Mouse (Mus musculus) limb, embryonic 10.5 days (tissue): ENCODE data around the gene Ttpal. TPM values are rescaled to one million over a fixed set of nuclear protein-coding genes. Genes with fewer than 3 reads are reported as not detected.
A peak's percentile ranks its signal among the peaks of the same experiment; 100 is the strongest.

Experiments used
- DNase-seq: peaks from one replicate; pipeline ENCODE4 v3.0.0-alpha.2; 2017; ENCODE audit warnings: low spot score
- H3K27ac ChIP-seq: fragments of 300-500 bp; sonication (generic); 2 replicates; pipeline ENCODE4 v1.5.1; 2016; ENCODE audit warnings: mild to moderate bottlenecking
- H3K27me3 ChIP-seq: fragments of 300-500 bp; sonication (generic); 2 replicates; pipeline ENCODE4 v1.6.1; 2016; ENCODE audit warnings: low read depth, mild to moderate bottlenecking; ENCODE audit not compliant: poor library complexity, severe bottlenecking
- H3K36me3 ChIP-seq: fragments of 300-500 bp; sonication (generic); 2 replicates; pipeline ENCODE4 v1.6.1; 2016; ENCODE audit warnings: mild to moderate bottlenecking, moderate library complexity
- H3K4me1 ChIP-seq: fragments of 300-500 bp; sonication (generic); 2 replicates; pipeline ENCODE4 v1.6.1; 2016
- H3K4me3 ChIP-seq: fragments of 300-500 bp; sonication (generic); 2 replicates; pipeline ENCODE4 v1.5.1; 2016; ENCODE audit warnings: mild to moderate bottlenecking, moderate library complexity
- H3K9me3 ChIP-seq: fragments of 300-500 bp; sonication (generic); replicated peaks from 2 replicates; pipeline ENCODE4 v1.6.1; 2016; ENCODE audit warnings: mild to moderate bottlenecking
- WGBS: fragments of 180-500 bp; shearing (Covaris S2); methylation state at CpG from one replicate; pipeline ENCODE4 v1.1.7; 2016; 5-methylcytosine and 5-hydroxymethylcytosine counted together
- polyA plus RNA-seq: library from polyadenylated mRNA; unstranded; fragments of >200 nt; fragmentation: Nextera tagmentation; extraction: Ambion mirVana; gene quantifications from 2 replicates; pipeline ENCODE4 v1.2.1, GENCODE M21; 2016

Gene Ttpal
- 29.5 and 37.4 TPM in 2 replicates for polyA plus RNA-seq

DNA sequence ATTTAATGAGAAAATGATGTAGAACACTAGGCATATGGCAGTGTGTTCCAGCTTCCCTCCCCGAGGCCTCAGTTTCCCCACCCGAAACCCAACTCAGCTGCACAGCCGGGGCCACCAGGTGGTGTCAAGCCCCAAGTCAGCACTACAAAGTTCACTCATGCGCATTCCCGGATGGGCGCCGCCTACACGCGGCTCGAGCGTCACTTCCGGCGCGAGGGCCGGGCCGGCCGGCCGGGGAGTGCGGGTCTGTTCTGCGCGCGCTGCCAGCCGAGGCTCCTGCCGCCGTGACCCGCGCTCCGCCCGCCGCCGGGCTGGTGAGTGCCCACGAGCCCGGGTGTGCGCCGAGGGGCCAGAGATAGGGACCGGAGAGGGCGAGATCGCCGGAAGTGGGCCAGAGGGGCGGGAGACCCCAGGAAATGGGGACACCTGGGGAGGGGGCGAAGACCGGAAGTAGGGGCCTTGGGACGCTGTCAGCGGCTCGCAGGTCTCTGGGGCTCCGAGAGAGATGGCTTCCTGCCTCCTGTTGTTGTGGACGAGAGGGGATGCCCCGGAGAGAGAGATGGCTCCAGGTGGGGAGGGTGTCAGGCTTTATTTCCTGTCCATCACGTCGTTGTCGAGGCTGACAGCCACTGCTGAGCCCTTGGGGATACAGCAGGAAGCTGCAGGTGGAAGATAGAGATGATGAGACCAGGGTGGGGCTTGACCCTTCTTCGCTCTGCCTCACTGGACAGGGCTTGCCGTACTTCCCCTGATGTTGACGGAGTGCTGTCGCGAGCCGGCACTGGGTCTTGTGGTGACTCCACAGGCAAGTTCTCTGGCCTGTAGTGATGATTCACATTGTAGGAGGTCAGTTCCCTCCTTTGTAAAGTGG, at the start of gene Ttpal:
TSS of gene Ttpal (plus strand) at position 214 of the 871 bp plus-strand sequence.
- 2% methylated on average over 57 of the region's 57 CpGs for WGBS
- H3K4me3 ChIP-seq: peak within 1 kb of the TSS; percentile 88
- H3K27me3 ChIP-seq: no peaks in the 10 kb centered on the region
- H3K36me3 ChIP-seq: no peaks in the 10 kb centered on the region; the same call in 1 of the 2 replicates
- peak within 1 kb of the TSS; percentile 97 for H3K27ac ChIP-seq
- peak; percentile 93 for DNase-seq
- no peaks in the 10 kb centered on the region for H3K9me3 ChIP-seq
- H3K4me1 ChIP-seq: peaks cover 14% of the 10 kb centered on the region

DNA sequence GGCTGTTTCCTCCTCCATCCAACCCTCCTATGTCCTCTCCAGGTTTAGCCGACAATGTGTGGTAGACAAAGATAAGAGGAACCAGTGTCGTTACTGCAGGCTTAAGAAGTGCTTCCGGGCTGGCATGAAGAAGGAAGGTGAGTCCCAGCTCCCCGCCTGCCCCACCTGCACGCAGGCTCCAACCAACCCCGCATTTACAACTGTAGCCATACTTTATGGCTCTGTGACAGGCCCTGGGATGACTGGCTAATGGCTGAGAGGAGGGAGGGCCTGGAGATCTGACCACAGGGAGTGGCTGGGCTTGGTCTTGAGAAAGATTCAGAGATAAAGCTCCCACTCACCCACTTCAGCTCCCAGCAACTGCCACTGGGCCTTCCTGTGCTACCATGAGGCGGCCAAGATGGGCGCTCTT, 49.6 kb upstream of the Ttpal start:
- DNase-seq: no peak
- Histone ChIP-seq H3K36me3 (no peaks in the 10 kb centered on the region), H3K4me3 (no peak overlapping the region), H3K4me1 (no peaks in the 10 kb centered on the region), H3K9me3 (no peaks in the 10 kb centered on the region), H3K27me3 (no peaks in the 10 kb centered on the region), H3K27ac (no peak overlapping the region)
- WGBS: 52% methylated on average over 8 of the region's 8 CpGs

DNA sequence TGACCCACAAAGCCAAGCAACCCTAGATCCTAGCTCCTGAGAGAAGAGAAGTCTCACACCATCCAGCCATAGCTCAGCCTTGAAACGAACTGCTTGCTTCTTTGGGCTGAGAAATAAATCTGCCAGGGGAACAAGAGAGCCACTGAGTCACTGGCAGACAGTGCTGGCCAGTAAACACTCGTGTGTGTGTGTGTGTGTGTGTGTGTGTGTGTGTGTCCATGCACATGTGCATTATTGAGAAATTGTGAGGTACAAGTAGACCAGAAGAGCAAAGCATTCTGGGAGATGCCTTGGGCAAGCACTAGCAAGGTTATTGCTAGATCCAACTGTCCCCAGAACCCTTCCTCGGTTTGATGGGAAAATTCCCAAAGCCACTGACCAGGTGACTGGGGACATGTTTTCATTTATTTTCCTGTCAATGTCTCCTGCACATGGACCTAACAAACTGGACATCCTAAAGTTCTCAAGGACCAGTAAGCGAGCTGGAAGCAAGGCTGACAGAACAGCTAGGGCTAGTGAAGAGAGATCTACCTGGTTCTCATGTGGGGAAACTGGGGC, 47.6 kb upstream of the Ttpal start:
- no peaks in the 10 kb centered on the region for H3K27me3 ChIP-seq
- no peaks in the 10 kb centered on the region for H3K36me3 ChIP-seq
- no peak overlapping the region for H3K27ac ChIP-seq
- WGBS: 81% methylated on average over 4 of the region's 4 CpGs
- no peak for DNase-seq
- no peaks in the 10 kb centered on the region for H3K4me1 ChIP-seq
- no peak overlapping the region for H3K4me3 ChIP-seq
- no peaks in the 10 kb centered on the region for H3K9me3 ChIP-seq

DNA sequence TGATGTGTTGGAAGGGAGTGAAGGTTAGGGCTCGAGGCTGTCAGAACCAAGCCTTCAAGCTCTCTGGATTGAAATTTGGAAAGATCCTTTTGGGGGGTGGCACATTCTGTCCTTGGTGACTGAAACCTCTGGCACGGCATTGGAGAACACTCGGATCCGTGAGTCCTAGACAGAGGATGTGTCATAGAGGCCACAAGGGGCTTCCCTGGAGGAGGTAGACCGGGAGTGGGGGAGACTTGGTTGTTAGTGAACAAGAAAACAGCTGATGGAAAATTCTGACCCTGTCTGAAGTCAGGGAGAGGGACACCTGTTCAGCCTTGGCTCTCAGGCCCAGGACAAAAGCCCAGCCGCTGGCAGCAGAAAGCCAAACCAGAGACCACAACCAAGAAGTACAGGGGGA, 47.1 kb upstream of the Ttpal start:
- Histone ChIP-seq H3K36me3 (no peaks in the 10 kb centered on the region), H3K4me3 (no peak overlapping the region), H3K27me3 (no peaks in the 10 kb centered on the region), H3K4me1 (no peaks in the 10 kb centered on the region), H3K9me3 (no peaks in the 10 kb centered on the region), H3K27ac (no peak overlapping the region)
- WGBS: 85% methylated on average over 6 of the region's 6 CpGs
- DNase-seq: no peak

DNA sequence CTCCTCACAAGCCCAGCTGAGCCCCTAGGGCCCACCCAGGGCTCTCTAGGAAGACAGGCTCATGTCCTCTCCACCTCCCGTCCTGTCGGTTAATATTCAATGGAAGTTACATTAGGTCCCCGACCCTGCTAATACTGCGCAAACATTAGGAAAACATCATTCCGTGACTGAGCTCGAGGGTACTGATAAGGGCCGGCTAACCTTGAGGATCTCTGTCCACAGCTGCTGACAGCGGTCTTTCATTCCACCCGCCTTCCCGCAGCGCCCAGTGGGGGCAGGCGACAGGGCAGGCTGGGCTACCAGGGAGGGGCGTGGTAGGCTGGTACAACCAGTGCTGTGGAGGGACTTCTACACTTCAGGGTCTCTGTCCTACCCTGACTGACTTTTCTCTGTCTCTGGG, 46.7 kb upstream of the Ttpal start:
- DNase-seq: no peak
- 83% methylated on average over 13 of the region's 13 CpGs for WGBS
- Histone ChIP-seq H3K27me3 (no peaks in the 10 kb centered on the region), H3K9me3 (no peaks in the 10 kb centered on the region), H3K27ac (no peak overlapping the region), H3K4me1 (no peaks in the 10 kb centered on the region), H3K36me3 (no peaks in the 10 kb centered on the region), H3K4me3 (no peak overlapping the region)

DNA sequence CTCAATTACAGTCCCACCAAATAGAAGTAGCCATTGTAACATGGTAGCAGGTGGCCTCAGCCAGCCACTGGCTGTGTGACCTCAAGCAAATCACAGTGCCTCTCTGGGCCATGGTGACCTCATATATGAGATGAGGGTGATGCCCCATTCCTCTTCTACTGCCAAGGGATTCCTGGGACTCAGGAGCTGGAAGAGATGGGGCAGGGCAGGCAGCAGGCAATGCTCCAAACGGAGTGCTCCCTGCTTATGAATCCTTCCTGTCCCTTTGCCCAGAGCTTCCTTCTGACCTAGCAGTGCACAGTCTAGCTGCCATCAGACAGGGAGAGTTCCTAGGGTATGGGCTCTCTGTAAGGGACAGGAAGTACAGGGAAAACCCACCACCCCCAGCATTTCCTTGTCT, 43.6 kb upstream of the Ttpal start:
- H3K4me3 ChIP-seq: no peak overlapping the region
- H3K4me1 ChIP-seq: no peaks in the 10 kb centered on the region
- no peaks in the 10 kb centered on the region for H3K36me3 ChIP-seq
- no peaks in the 10 kb centered on the region for H3K9me3 ChIP-seq
- no peak for DNase-seq
- WGBS: 79% methylated on average over 1 of the region's 1 CpGs
- H3K27me3 ChIP-seq: no peaks in the 10 kb centered on the region
- H3K27ac ChIP-seq: no peak overlapping the region

DNA sequence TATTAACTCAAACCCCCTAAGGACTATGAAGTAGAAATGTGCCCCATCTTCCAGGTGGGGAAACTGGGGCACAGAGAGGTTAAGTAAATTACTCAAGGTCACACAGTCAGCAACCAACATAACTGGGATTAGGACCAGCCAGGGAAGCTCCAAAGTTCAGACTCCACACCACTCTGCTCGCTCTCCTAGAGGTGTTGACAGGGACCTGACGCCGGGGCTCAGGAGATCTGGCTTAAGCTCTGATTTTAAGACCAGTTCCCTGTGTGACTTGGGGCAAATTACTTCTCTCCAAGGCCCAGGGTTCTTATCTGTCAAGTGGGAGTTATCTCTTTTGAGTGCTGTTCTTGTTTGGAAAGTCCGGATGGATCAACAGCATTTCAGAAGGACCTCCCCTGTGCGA, 42.9 kb upstream of the Ttpal start:
- no peak overlapping the region for H3K27ac ChIP-seq
- no peak for DNase-seq
- no peaks in the 10 kb centered on the region for H3K36me3 ChIP-seq
- H3K4me1 ChIP-seq: no peaks in the 10 kb centered on the region
- no peak overlapping the region for H3K4me3 ChIP-seq
- WGBS: 81% methylated on average over 5 of the region's 5 CpGs
- H3K9me3 ChIP-seq: no peaks in the 10 kb centered on the region
- H3K27me3 ChIP-seq: no peaks in the 10 kb centered on the region

DNA sequence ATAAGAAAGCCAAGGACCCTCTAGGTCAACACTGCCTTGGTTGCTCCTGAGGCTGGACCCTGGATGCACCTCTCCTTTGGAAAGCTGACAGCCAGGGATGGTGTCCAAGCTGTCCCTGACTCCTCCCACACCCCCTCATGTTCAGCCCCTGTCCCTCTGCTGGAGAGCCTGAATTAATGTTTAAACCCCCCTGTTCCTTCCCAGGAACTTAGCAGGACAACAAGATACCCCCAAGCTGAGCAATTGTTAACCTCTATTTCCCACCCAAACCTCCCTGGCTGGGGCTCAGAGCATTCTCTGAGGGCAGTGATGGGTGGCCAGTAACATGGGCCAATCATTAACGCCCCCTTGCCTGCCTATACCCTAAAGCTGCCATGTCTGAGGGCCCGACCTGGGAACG, 41.9 kb upstream of the Ttpal start:
- Histone ChIP-seq H3K27ac (no peak overlapping the region), H3K27me3 (no peaks in the 10 kb centered on the region), H3K4me1 (no peaks in the 10 kb centered on the region), H3K36me3 (no peaks in the 10 kb centered on the region), H3K4me3 (no peak overlapping the region), H3K9me3 (no peaks in the 10 kb centered on the region)
- DNase-seq: no peak
- WGBS: 85% methylated on average over 3 of the region's 3 CpGs

DNA sequence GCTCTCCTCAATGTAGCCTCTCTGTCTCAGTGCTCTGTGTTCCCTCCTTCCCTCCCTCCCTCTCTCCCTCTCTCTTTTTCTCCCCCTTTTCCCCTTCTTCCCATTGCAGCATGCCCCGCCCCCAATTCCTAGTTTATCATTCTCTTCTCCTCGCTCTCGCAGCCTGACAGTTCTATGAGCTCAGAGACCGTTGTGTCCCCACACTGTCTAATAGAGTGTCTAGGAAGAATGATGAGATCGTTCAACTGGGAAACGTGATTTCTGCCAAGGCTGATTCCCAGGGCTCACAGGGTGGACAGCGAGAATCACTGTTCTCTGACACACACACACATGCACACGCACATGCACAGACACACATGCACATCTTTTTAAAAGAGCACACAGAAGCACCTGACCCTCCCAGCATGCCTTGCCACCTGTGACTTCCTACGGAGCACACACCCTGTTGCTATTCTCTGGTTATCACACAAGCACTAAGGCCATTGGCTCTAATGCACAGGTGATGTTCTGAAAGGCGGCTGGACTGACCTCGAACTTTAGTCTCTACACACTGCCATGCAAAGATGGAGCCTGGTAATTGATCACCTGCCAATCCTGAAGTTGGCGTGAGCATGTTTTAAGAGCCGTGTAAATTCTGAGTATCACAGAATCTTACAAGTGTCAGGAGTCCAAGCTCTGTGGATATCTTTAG, 40.7 kb upstream of the Ttpal start:
- 83% methylated on average over 13 of the region's 13 CpGs for WGBS
- no peaks in the 10 kb centered on the region for H3K36me3 ChIP-seq
- no peaks in the 10 kb centered on the region for H3K27me3 ChIP-seq
- H3K4me3 ChIP-seq: no peak overlapping the region
- no peak overlapping the region for H3K27ac ChIP-seq
- no peaks in the 10 kb centered on the region for H3K4me1 ChIP-seq
- H3K9me3 ChIP-seq: no peaks in the 10 kb centered on the region
- DNase-seq: no peak

DNA sequence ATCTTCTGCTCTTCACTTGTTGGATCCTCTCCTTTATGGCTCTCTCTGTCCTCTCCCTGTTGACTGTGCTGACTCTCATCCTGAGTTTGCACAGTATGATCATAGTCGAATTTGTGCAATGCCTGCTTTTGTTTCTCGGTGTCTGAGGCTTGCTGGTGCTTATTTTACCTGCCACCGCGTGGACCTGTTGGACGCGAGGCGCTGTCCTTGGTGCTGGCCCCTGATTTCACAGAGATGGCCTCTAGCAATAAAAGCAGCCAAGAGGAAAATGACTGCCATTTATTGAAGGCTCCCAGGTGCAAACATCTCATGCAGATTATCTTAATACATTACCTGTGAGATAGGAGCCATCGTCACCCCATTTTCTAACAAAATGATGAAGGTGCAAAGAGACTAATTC, 37.5 kb upstream of the Ttpal start:
- H3K27ac ChIP-seq: no peak overlapping the region
- DNase-seq: peak; percentile 76

DNA sequence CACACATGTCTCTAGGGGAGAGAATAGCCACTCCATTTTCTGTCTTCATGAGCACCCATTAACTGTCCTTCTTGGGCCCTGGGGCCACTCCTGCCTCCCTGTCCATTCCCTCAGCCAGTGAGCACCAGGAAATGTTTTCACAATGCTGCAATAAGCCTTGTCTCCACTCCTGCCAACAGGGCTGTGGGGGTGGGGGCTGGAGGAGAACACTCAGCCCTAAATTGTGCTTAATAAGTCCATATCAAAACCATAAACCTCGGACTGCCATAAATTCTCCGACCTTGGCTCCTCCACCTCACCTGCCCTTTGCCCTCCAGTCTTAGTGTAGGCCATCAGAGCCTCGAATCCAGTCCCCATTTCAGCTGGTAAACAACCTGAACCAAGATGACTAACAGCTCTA, 27.8 kb upstream of the Ttpal start:
- Histone ChIP-seq H3K36me3 (no peaks in the 10 kb centered on the region), H3K27ac (no peak overlapping the region), H3K4me3 (no peak overlapping the region), H3K27me3 (no peaks in the 10 kb centered on the region), H3K9me3 (no peaks in the 10 kb centered on the region), H3K4me1 (no peaks in the 10 kb centered on the region)
- no peak for DNase-seq
- WGBS: 80% methylated on average over 3 of the region's 3 CpGs

More for the DNA sequence above, 37.5 kb upstream of the Ttpal start:
- Histone ChIP-seq H3K36me3 (no peaks in the 10 kb centered on the region), H3K4me1 (no peaks in the 10 kb centered on the region), H3K4me3 (no peak overlapping the region), H3K27me3 (no peaks in the 10 kb centered on the region), H3K9me3 (no peaks in the 10 kb centered on the region)
- WGBS: 32% methylated on average over 8 of the region's 8 CpGs

DNA sequence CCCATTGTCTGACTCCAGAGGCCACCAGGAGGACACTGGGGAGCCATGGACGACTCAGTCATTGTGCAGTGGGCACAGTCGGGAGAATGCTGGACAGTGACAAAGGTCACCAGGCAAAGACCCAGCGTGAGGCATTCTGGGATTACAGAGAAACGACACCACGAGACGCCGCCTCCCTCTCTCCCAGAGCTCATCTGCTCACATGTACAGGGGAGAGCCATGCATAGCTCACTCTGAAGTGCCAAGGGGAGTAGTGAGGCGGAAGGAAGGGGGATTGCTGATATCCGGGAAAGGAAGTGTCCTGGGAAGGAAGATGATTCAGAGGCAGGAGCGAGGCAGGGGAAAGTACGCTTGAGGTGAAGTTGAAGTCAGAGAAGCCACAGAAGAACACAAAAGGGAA, 26.9 kb upstream of the Ttpal start:
- Histone ChIP-seq H3K4me3 (no peak overlapping the region), H3K27me3 (no peaks in the 10 kb centered on the region), H3K36me3 (no peaks in the 10 kb centered on the region), H3K27ac (no peak overlapping the region), H3K9me3 (no peaks in the 10 kb centered on the region), H3K4me1 (no peaks in the 10 kb centered on the region)
- no peak for DNase-seq
- 66% methylated on average over 11 of the region's 11 CpGs for WGBS

DNA sequence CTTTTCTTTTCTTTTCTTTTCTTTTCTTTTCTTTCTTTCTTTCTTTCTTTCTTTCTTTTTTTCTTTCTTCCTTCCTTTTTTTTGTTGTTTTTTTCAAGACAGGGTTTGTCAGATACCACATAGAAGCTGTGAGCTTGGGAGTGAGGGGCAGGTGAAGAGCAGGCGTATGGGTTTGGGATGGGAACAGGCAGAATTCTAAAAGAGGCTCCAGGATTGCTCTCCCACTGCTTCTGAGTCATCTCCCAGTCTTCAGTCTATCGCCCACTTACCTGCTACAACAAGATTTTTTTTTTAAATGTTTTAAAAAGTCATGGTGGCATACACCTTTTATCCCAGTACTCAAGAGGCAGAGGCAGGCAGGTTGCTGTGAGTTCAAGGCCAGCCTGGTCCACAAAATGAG, 24.1 kb upstream of the Ttpal start:
- H3K4me1 ChIP-seq: no peaks in the 10 kb centered on the region
- 92% methylated on average over 2 of the region's 2 CpGs for WGBS
- no peaks in the 10 kb centered on the region for H3K27me3 ChIP-seq
- no peak overlapping the region for H3K27ac ChIP-seq
- no peaks in the 10 kb centered on the region for H3K36me3 ChIP-seq
- H3K4me3 ChIP-seq: no peak overlapping the region
- no peaks in the 10 kb centered on the region for H3K9me3 ChIP-seq
- DNase-seq: no peak
